Mouse (Mus musculus): ENCODE data around the gene Bbx. TPM values are rescaled to one million over a fixed set of nuclear protein-coding genes. Genes with fewer than 3 reads are reported as not detected.

Gene Bbx
- polyA plus RNA-seq (2012) = 1.3 and 2.7 TPM in 2 replicates

GRCm38 (mm10) chr16:50432062-50432878 is at the start of gene Bbx:
TSS of gene Bbx (minus strand) at chr16:50432390.

Other genes with a start within 250 kb of the Bbx start
- not detected in 2 replicates for gene Ccdc54, start 158.8 kb upstream of the Bbx start, polyA plus RNA-seq (2012)